Mouse (Mus musculus) retina, embryonic 14.5 days (tissue): ENCODE measurements around the gene Mef2c.

Experiments
- DNase-seq: peaks from one replicate; pipeline ENCODE4 v3.0.0-alpha.2; 2015; ENCODE audit warnings: low spot score

Mef2c gene

DNA sequence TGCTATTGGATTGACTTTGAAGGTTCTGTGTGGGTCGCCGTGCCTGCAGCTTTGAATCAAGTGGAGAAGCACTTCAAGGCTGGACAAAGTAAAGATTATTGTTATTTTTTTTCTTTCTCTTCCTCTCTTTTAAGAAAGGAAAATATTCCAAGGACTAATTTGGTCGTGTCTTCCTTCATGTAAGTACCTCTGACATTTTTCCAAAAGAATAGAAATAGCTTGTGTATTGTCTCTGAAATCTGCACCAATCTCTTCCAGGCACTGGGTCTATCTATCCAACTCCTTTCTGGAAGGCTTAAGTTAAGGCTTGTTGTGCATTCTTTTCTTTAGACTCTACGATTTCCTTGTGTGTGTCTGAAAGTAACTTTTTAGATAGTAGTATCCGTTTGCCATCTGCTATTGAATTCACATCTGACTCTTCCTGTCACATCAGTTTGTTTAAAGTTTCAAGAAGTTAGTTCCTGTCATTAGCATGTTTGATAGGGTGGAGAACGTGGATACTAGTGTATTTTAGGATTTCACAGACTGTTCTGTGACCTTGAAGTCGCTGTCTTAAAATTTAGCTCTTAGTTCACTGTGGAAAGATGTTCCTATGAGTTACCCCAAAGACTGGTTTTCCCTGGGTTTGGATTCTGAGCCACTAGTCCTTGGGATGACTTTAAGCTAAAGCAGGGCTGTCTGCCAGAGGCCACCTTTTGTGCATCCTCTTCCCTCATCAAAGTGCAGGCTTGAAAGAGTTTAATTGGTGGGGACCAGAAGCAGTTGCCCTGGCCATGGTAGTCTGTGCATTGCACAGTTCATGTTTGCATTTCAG is 21.3 kb downstream of the Mef2c start:
- DNase-seq: no peak

GRCm38 (mm10) chr13:83525716-83526005 is 21.8 kb downstream of the Mef2c start:
- DNase-seq: no peak

DNA sequence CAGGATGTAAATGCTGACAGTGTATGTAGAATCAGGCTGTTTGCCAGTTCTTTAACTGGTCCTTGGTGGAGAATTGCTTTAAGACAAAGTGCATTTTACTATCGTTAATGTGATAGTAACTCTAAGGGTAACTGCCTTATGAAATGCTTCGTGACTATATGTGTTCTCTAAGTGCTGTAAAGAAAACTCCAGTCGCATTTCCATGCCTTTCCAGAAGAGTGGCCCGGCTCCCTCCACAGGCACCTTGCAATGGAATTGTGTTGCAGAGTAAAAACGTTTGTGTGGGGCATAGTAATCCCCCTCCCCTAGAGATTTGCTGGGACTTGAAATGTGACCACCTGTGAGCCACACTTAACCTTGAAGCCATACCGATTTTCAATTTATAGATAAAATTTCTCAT is 22.2 kb downstream of the Mef2c start:
- DNase-seq: no peak

DNA sequence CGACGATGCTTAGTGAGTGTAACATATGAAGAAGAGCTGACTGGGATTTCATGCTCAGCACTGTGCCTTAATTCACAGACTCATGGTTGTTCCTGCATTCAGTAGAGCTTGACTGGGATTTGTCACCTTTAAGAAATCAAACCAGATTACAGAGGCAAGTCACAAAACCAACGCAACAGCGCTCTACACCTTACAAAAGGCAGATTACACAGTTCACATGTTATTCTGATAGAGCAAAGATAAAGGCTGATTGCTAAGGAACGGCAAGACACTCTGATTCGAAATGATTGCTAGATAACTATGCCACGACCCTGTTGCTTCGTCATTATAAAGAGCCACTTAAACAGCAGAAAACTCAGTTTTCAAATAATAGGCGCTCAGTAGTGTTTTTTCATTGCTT is 24.1 kb downstream of the Mef2c start:
- DNase-seq: no peak

- no peak for DNase-seq
Measured at GRCm38 (mm10) chr13:83529729-83530314, 26.0 kb downstream of the Mef2c start.

- no peak for DNase-seq
Measured at GRCm38 (mm10) chr13:83530889-83531288, 27.1 kb downstream of the Mef2c start.

- no peak for DNase-seq
Measured at GRCm38 (mm10) chr13:83531968-83532591, 28.2 kb downstream of the Mef2c start.

GRCm38 (mm10) chr13:83536361-83536760 is 32.5 kb downstream of the Mef2c start:
- no peak for DNase-seq

- no peak for DNase-seq
Measured at GRCm38 (mm10) chr13:83537163-83537562, 33.3 kb downstream of the Mef2c start.

- DNase-seq: no peak
Measured at GRCm38 (mm10) chr13:83539921-83540320, 36.1 kb downstream of the Mef2c start.

- no peak for DNase-seq
Measured at GRCm38 (mm10) chr13:83542666-83543065, 38.8 kb downstream of the Mef2c start.

GRCm38 (mm10) chr13:83544707-83545106 is 40.9 kb downstream of the Mef2c start:
- DNase-seq: no peak

- DNase-seq: no peak
Measured at GRCm38 (mm10) chr13:83546876-83547275, 43.0 kb downstream of the Mef2c start.

DNA sequence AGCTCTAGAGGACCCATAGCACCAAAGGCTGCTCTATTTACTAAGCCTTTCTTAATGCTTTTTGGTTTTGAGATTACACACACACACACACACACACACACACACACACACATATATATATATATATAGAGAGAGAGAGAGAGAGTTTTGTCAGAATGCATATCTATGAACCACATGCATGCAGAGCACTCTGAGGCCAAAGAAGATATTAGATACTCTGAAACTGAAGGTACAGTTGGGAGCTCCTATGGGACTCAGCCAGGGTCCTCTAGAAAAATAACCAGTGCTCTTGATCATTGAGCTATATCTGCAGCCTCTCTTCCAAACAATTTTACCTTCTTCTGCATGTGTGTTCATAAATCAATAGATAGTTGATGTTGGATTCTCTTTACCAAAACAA is 47.4 kb downstream of the Mef2c start:
- DNase-seq: no peak

GRCm38 (mm10) chr13:83552051-83552450 is 48.2 kb downstream of the Mef2c start:
- DNase-seq: no peak

GRCm38 (mm10) chr13:83563261-83563660 is 59.4 kb downstream of the Mef2c start:
- no peak for DNase-seq

GRCm38 (mm10) chr13:83565732-83566131 is 61.9 kb downstream of the Mef2c start:
- no peak for DNase-seq

DNA sequence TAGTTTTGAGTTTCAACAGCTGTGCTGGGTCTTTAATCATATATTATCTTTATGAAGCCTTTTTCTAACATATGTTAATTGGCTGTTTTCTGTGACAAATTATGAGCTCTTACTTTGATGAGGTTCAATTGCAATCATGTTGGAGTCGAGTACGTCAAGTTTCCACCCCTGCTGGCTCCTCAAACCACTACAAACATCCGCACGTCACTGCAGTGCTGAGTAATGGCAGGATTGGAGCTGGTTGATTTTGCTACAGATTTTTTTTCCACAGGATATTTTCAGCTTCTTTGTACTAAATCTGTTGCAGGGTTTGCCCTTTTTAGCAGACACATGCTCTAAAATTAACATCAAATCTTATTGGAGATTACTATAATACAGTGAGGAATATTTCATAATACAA is 62.3 kb downstream of the Mef2c start:
- no peak for DNase-seq

GRCm38 (mm10) chr13:83566834-83567534 is 63.1 kb downstream of the Mef2c start:
- peak; percentile 41 for DNase-seq

- DNase-seq: peak; percentile 86
Measured at GRCm38 (mm10) chr13:83567681-83568080, 63.8 kb downstream of the Mef2c start.

GRCm38 (mm10) chr13:83568759-83569256 is 65.0 kb downstream of the Mef2c start:
- no peak for DNase-seq

GRCm38 (mm10) chr13:83571973-83572447 is 68.2 kb downstream of the Mef2c start:
- no peak for DNase-seq

- DNase-seq: no peak
Measured at GRCm38 (mm10) chr13:83572469-83572868, 68.6 kb downstream of the Mef2c start.
